Mouse (Mus musculus): ENCODE data around the gene Col17a1. TPM values are rescaled to one million over a fixed set of nuclear protein-coding genes. Genes with fewer than 3 reads are reported as not detected.
A peak's percentile ranks its signal among the peaks of the same experiment; 100 is the strongest.

Col17a1 gene
- polyA plus RNA-seq, 1 experiment from 2014 or later, result 0.66 TPM

GRCm38 (mm10) chr19:47659765-47660408 lies 32.0 kb downstream of the Col17a1 start:
- Histone ChIP-seq H3K36me3 (no peaks in the 10 kb centered on the region), H3K27ac (replicated peaks) (no peak overlapping the region), H3K4me2 (replicated peaks) (no peak overlapping the region), H3K4me3 (no peak overlapping the region), H3K9me3 (no peaks in the 10 kb centered on the region), H3K27me3 (peaks cover 13% of the 10 kb centered on the region), H3K4me1 (peaks cover 9% of the 10 kb centered on the region), H3K9ac (replicated peaks) (no peak overlapping the region)
- 89% methylated on average over 9 of the region's 9 CpGs for WGBS
- no peak; the same call in 1 of the 2 replicates for ATAC-seq (ENCODE audit: low FRiP score, low read depth)

- Histone ChIP-seq H3K36me3 (no peaks in the 10 kb centered on the region), H3K9me3 (no peaks in the 10 kb centered on the region), H3K4me1 (peaks cover 9% of the 10 kb centered on the region), H3K27ac (replicated peaks) (no peak overlapping the region), H3K4me3 (no peak overlapping the region), H3K27me3 (peaks cover 13% of the 10 kb centered on the region), H3K9ac (replicated peaks) (no peak overlapping the region; the same call in 1 of the 2 replicates), H3K4me2 (replicated peaks) (no peak overlapping the region)
- WGBS, result 19% methylated on average over 5 of the region's 5 CpGs
- ATAC-seq (ENCODE audit: low FRiP score, low read depth), result peak; percentile 66
Measured at GRCm38 (mm10) chr19:47658914-47659535, 32.9 kb downstream of the Col17a1 start.

GRCm38 (mm10) chr19:47654896-47655295 lies 37.0 kb downstream of the Col17a1 start:
- H3K4me2 ChIP-seq (replicated peaks), result no peak overlapping the region
- no peak overlapping the region for H3K27ac ChIP-seq (replicated peaks)
- ATAC-seq (ENCODE audit: low FRiP score, low read depth), result no peak
- no peaks in the 10 kb centered on the region for H3K9me3 ChIP-seq
- no peak overlapping the region for H3K9ac ChIP-seq (replicated peaks)
- peaks cover 4% of the 10 kb centered on the region; the same call in 1 of the 2 replicates for H3K27me3 ChIP-seq
- H3K36me3 ChIP-seq, result no peaks in the 10 kb centered on the region
- H3K4me3 ChIP-seq, result no peak overlapping the region
- WGBS, result 80% methylated on average over 11 of the region's 11 CpGs
- H3K4me1 ChIP-seq, result peaks cover 9% of the 10 kb centered on the region

- H3K27me3 ChIP-seq, result no peaks in the 10 kb centered on the region
- no peak overlapping the region for H3K9ac ChIP-seq (replicated peaks)
- WGBS, result 86% methylated on average over 8 of the region's 8 CpGs
- H3K9me3 ChIP-seq, result no peaks in the 10 kb centered on the region
- H3K4me2 ChIP-seq (replicated peaks), result no peak overlapping the region
- ATAC-seq (ENCODE audit: low FRiP score, low read depth), result no peak
- no peak overlapping the region for H3K27ac ChIP-seq (replicated peaks)
- H3K4me1 ChIP-seq, result peaks cover 4% of the 10 kb centered on the region
- H3K4me3 ChIP-seq, result no peak overlapping the region
- H3K36me3 ChIP-seq, result no peaks in the 10 kb centered on the region
Measured at GRCm38 (mm10) chr19:47653173-47653572, 38.7 kb downstream of the Col17a1 start.

GRCm38 (mm10) chr19:47652255-47652654 lies 39.6 kb downstream of the Col17a1 start:
- H3K9ac ChIP-seq (replicated peaks), result no peak overlapping the region
- H3K27me3 ChIP-seq, result no peaks in the 10 kb centered on the region
- WGBS, result 77% methylated on average over 8 of the region's 8 CpGs
- no peak overlapping the region for H3K4me2 ChIP-seq (replicated peaks)
- no peak overlapping the region for H3K27ac ChIP-seq (replicated peaks)
- H3K9me3 ChIP-seq, result no peaks in the 10 kb centered on the region
- peaks cover 4% of the 10 kb centered on the region for H3K4me1 ChIP-seq
- H3K4me3 ChIP-seq, result no peak overlapping the region
- ATAC-seq (ENCODE audit: low FRiP score, low read depth), result no peak
- no peaks in the 10 kb centered on the region for H3K36me3 ChIP-seq

GRCm38 (mm10) chr19:47651160-47651480 lies 40.8 kb downstream of the Col17a1 start:
- 91% methylated on average over 5 of the region's 5 CpGs for WGBS
- H3K27ac ChIP-seq (replicated peaks), result no peak overlapping the region
- H3K4me3 ChIP-seq, result no peak overlapping the region
- H3K36me3 ChIP-seq, result 0 out of 2 replicates have a peak, but pooled peaks cover 2% of the 10 kb centered on the region
- H3K9me3 ChIP-seq, result no peaks in the 10 kb centered on the region
- no peaks in the 10 kb centered on the region for H3K27me3 ChIP-seq
- peaks cover 4% of the 10 kb centered on the region for H3K4me1 ChIP-seq
- no peak for ATAC-seq (ENCODE audit: low FRiP score, low read depth)
- H3K9ac ChIP-seq (replicated peaks), result no peak overlapping the region
- H3K4me2 ChIP-seq (replicated peaks), result no peak overlapping the region

- Histone ChIP-seq H3K36me3 (0 out of 2 replicates have a peak, but pooled peaks cover 2% of the 10 kb centered on the region), H3K4me3 (no peak overlapping the region), H3K4me2 (replicated peaks) (no peak overlapping the region), H3K9me3 (no peaks in the 10 kb centered on the region), H3K9ac (replicated peaks) (no peak overlapping the region), H3K27me3 (no peaks in the 10 kb centered on the region), H3K27ac (replicated peaks) (no peak overlapping the region), H3K4me1 (no peaks in the 10 kb centered on the region)
- no peak for ATAC-seq (ENCODE audit: low FRiP score, low read depth)
- 94% methylated on average over 16 of the region's 16 CpGs for WGBS
Measured at GRCm38 (mm10) chr19:47650366-47651159, 41.3 kb downstream of the Col17a1 start.

GRCm38 (mm10) chr19:47649071-47649470 lies 42.8 kb downstream of the Col17a1 start:
- Histone ChIP-seq H3K9ac (replicated peaks) (no peak overlapping the region), H3K4me3 (no peak overlapping the region), H3K27ac (replicated peaks) (no peak overlapping the region), H3K36me3 (0 out of 2 replicates have a peak, but pooled peaks cover 4% of the 10 kb centered on the region), H3K4me2 (replicated peaks) (no peak overlapping the region), H3K27me3 (no peaks in the 10 kb centered on the region), H3K4me1 (no peaks in the 10 kb centered on the region), H3K9me3 (no peaks in the 10 kb centered on the region)
- 95% methylated on average over 6 of the region's 6 CpGs for WGBS
- no peak for ATAC-seq (ENCODE audit: low FRiP score, low read depth)

GRCm38 (mm10) chr19:47646508-47647120 lies 45.3 kb downstream of the Col17a1 start:
- Histone ChIP-seq H3K9me3 (no peaks in the 10 kb centered on the region), H3K4me3 (no peak overlapping the region), H3K27me3 (no peaks in the 10 kb centered on the region), H3K9ac (replicated peaks) (no peak overlapping the region), H3K27ac (replicated peaks) (no peak overlapping the region), H3K36me3 (peaks cover 13% of the 10 kb centered on the region; the same call in 1 of the 2 replicates), H3K4me1 (no peaks in the 10 kb centered on the region), H3K4me2 (replicated peaks) (no peak overlapping the region)
- WGBS, result 93% methylated on average over 6 of the region's 6 CpGs
- ATAC-seq (ENCODE audit: low FRiP score, low read depth), result no peak

GRCm38 (mm10) chr19:47645583-47645982 lies 46.3 kb downstream of the Col17a1 start:
- Histone ChIP-seq H3K36me3 (peaks cover 19% of the 10 kb centered on the region; the same call in 1 of the 2 replicates), H3K4me3 (no peak overlapping the region), H3K9me3 (no peaks in the 10 kb centered on the region), H3K27ac (replicated peaks) (no peak overlapping the region), H3K4me2 (replicated peaks) (no peak overlapping the region), H3K4me1 (no peaks in the 10 kb centered on the region), H3K9ac (replicated peaks) (no peak overlapping the region), H3K27me3 (no peaks in the 10 kb centered on the region)
- WGBS, result 44% methylated on average over 6 of the region's 6 CpGs
- no peak for ATAC-seq (ENCODE audit: low FRiP score, low read depth)

- H3K9me3 ChIP-seq, result no peaks in the 10 kb centered on the region
- H3K4me3 ChIP-seq, result no peak overlapping the region
- no peak for ATAC-seq (ENCODE audit: low FRiP score, low read depth)
- 71% methylated on average over 2 of the region's 2 CpGs for WGBS
- no peak overlapping the region for H3K9ac ChIP-seq (replicated peaks)
- no peak overlapping the region for H3K4me2 ChIP-seq (replicated peaks)
- H3K36me3 ChIP-seq, result peaks cover 31% of the 10 kb centered on the region
- H3K27ac ChIP-seq (replicated peaks), result no peak overlapping the region
- no peaks in the 10 kb centered on the region for H3K4me1 ChIP-seq
- no peaks in the 10 kb centered on the region for H3K27me3 ChIP-seq
Measured at GRCm38 (mm10) chr19:47643910-47644309, 48.0 kb downstream of the Col17a1 start.

GRCm38 (mm10) chr19:47635380-47635779 lies 56.5 kb downstream of the Col17a1 start:
- WGBS, result 95% methylated on average over 4 of the region's 4 CpGs
- H3K9ac ChIP-seq (replicated peaks), result no peak overlapping the region
- H3K27me3 ChIP-seq, result no peaks in the 10 kb centered on the region
- no peak for ATAC-seq (ENCODE audit: low FRiP score, low read depth)
- no peaks in the 10 kb centered on the region for H3K9me3 ChIP-seq
- H3K4me2 ChIP-seq (replicated peaks), result no peak overlapping the region
- H3K27ac ChIP-seq (replicated peaks), result no peak overlapping the region
- H3K4me3 ChIP-seq, result no peak overlapping the region
- no peaks in the 10 kb centered on the region for H3K4me1 ChIP-seq
- H3K36me3 ChIP-seq, result peaks cover 21% of the 10 kb centered on the region
